Mouse (Mus musculus) stomach, postnatal 0 days (tissue): ENCODE measurements around the gene Tenm4. TPM values are rescaled to one million over a fixed set of nuclear protein-coding genes. Genes with fewer than 3 reads are reported as not detected.

ENCODE experiments used
- ATAC-seq: fragments of 200-750 bp; cut with Nextera tagmentation; 2 replicates; pipeline ENCODE4 v1.8.0; 2017; ENCODE audit not compliant: low FRiP score, low TSS enrichment
- DNase-seq: peaks from one replicate; pipeline ENCODE4 v3.0.0-alpha.2; 2016; ENCODE audit warnings: low spot score
- H3K27ac ChIP-seq: fragments of 300-500 bp; sonication (generic); replicated peaks from 2 replicates; pipeline ENCODE4 v1.5.1; 2014; ENCODE audit warnings: mild to moderate bottlenecking, control low read depth
- H3K27me3 ChIP-seq: fragments of 300-500 bp; sonication (generic); 2 replicates; pipeline ENCODE4 v1.6.1; 2014; ENCODE audit warnings: low read length; ENCODE audit not compliant: control insufficient read depth, insufficient read depth
- H3K36me3 ChIP-seq: fragments of 300-500 bp; sonication (generic); 2 replicates; pipeline ENCODE4 v1.6.1; 2014; ENCODE audit warnings: low read length, mixed read lengths; ENCODE audit not compliant: control insufficient read depth, insufficient read depth
- H3K4me1 ChIP-seq: fragments of 300-500 bp; sonication (generic); replicated peaks from 2 replicates; pipeline ENCODE4 v1.6.1; 2014; ENCODE audit warnings: antibody characterized with exemption; ENCODE audit not compliant: control insufficient read depth, insufficient read depth
- H3K4me2 ChIP-seq: fragments of 300-500 bp; sonication (generic); replicated peaks from 2 replicates; pipeline ENCODE4 v1.6.1; 2014; ENCODE audit warnings: low read depth, mild to moderate bottlenecking, control low read depth, moderate library complexity
- H3K4me3 ChIP-seq: fragments of 300-500 bp; sonication (generic); 2 replicates; pipeline ENCODE4 v1.5.1; 2014; ENCODE audit warnings: low read depth, low read length, control low read depth
- H3K9ac ChIP-seq: fragments of 300-500 bp; sonication (generic); 2 replicates; pipeline ENCODE4 v1.6.1; 2014; ENCODE audit warnings: mild to moderate bottlenecking, low read length, control low read depth, mixed read lengths
- H3K9me3 ChIP-seq: fragments of 300-500 bp; sonication (generic); 2 replicates; pipeline ENCODE4 v1.6.1; 2016; ENCODE audit warnings: low read length; ENCODE audit not compliant: control insufficient read depth
- CTCF ChIP-seq: IDR thresholded peaks from 2 replicates; pipeline ENCODE4 v1.5.1; 2016; ENCODE audit warnings: antibody characterized with exemption, low read depth, mild to moderate bottlenecking, moderate library complexity
- EP300 ChIP-seq: optimal IDR thresholded peaks from 2 replicates; pipeline ENCODE3; 2016; ENCODE audit warnings: antibody characterized with exemption
- WGBS: fragments of 180-500 bp; shearing (Covaris S2); extraction: QIAGEN DNeasy Blood & Tissue Kit; methylation state at CpG from one replicate; pipeline ENCODE4 v1.1.7; 2014; 5-methylcytosine and 5-hydroxymethylcytosine counted together
- polyA plus RNA-seq: library from polyadenylated mRNA; unstranded; fragments of >200 nt; fragmentation: Nextera tagmentation; extraction: Ambion mirVana; gene quantifications from 2 replicates; pipeline ENCODE4 v1.2.1, GENCODE M21; 2015

The Tenm4 gene
- polyA plus RNA-seq, 1 experiment from 2014 or later: 7.2 TPM

DNA sequence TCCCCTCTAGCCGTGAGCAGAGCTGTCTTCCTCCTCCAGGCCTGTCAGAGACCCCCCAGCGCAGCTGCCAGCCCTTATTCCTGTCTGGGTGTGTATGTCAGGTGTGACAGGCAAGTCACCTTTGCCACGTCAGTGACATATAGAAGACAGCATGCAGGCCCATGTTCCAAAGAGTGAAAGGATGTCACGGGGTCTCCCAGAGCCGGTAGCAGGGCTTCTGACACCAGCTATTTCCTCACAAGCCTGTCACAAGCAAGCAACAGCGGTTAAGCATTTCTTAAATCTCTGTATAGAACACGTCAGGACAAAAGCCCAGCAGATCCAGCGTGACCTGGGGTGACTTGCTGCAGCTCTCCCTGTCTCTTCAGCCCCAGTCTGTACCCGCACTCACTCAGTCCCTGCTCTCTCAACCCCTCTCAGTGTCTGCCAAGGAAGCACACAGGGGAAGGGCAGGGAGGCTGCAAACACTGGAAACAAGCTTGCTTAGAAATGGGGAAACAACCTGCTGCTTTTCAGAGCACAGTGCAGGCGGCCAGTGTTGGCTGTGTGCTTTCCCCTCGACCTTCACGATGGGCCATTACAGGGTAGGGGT lies 276.9 kb downstream of the Tenm4 start:
- Histone ChIP-seq H3K4me3 (no peak overlapping the region), H3K27me3 (no peaks in the 10 kb centered on the region), H3K27ac (no peak overlapping the region), H3K9me3 (no peaks in the 10 kb centered on the region), H3K4me2 (no peak overlapping the region), H3K4me1 (no peaks in the 10 kb centered on the region), H3K9ac (no peak overlapping the region), H3K36me3 (no peaks in the 10 kb centered on the region)
- ATAC-seq (no peak), DNase-seq (no peak)
- WGBS: 74% methylated on average over 12 of the region's 12 CpGs
- TF ChIP-seq EP300 (no peak), CTCF (no peak)

- no peak for DNase-seq
- H3K4me1 ChIP-seq: no peaks in the 10 kb centered on the region
- ATAC-seq: no peak
- WGBS: 74% methylated on average over 2 of the region's 2 CpGs
- no peak for TF ChIP-seq CTCF
- no peak for TF ChIP-seq EP300
- no peak overlapping the region for H3K4me3 ChIP-seq
- H3K27me3 ChIP-seq: no peaks in the 10 kb centered on the region
- no peak overlapping the region for H3K27ac ChIP-seq
- no peak overlapping the region for H3K9ac ChIP-seq
- no peaks in the 10 kb centered on the region for H3K36me3 ChIP-seq
- no peak overlapping the region for H3K4me2 ChIP-seq
- H3K9me3 ChIP-seq: no peaks in the 10 kb centered on the region
Observed at GRCm38 (mm10) chr7:96455957-96456356, 284.9 kb downstream of the Tenm4 start.

- H3K4me3 ChIP-seq: no peak overlapping the region
- TF ChIP-seq CTCF (no peak), EP300 (no peak)
- H3K4me2 ChIP-seq: no peak overlapping the region
- WGBS: 47% methylated on average over 2 of the region's 2 CpGs
- no peaks in the 10 kb centered on the region for H3K36me3 ChIP-seq
- no peak overlapping the region for H3K9ac ChIP-seq
- H3K9me3 ChIP-seq: no peaks in the 10 kb centered on the region
- H3K27me3 ChIP-seq: no peaks in the 10 kb centered on the region
- H3K27ac ChIP-seq: no peak overlapping the region
- ATAC-seq (no peak), DNase-seq (no peak)
- no peaks in the 10 kb centered on the region for H3K4me1 ChIP-seq
Observed at GRCm38 (mm10) chr7:96456618-96457017, 285.6 kb downstream of the Tenm4 start.

- TF ChIP-seq CTCF: no peak
- no peak for TF ChIP-seq EP300
- H3K27me3 ChIP-seq: no peaks in the 10 kb centered on the region
- ATAC-seq (no peak), DNase-seq (no peak)
- no peak overlapping the region for H3K4me3 ChIP-seq
- no peak overlapping the region for H3K9ac ChIP-seq
- WGBS: 77% methylated on average over 2 of the region's 2 CpGs
- H3K9me3 ChIP-seq: no peaks in the 10 kb centered on the region
- no peaks in the 10 kb centered on the region for H3K36me3 ChIP-seq
- H3K4me1 ChIP-seq: no peaks in the 10 kb centered on the region
- H3K4me2 ChIP-seq: no peak overlapping the region
- H3K27ac ChIP-seq: no peak overlapping the region
Observed at GRCm38 (mm10) chr7:96457891-96458290, 286.8 kb downstream of the Tenm4 start.

GRCm38 (mm10) chr7:96458992-96459391 lies 287.9 kb downstream of the Tenm4 start:
- no peaks in the 10 kb centered on the region for H3K27me3 ChIP-seq
- TF ChIP-seq CTCF (no peak), EP300 (no peak)

DNA sequence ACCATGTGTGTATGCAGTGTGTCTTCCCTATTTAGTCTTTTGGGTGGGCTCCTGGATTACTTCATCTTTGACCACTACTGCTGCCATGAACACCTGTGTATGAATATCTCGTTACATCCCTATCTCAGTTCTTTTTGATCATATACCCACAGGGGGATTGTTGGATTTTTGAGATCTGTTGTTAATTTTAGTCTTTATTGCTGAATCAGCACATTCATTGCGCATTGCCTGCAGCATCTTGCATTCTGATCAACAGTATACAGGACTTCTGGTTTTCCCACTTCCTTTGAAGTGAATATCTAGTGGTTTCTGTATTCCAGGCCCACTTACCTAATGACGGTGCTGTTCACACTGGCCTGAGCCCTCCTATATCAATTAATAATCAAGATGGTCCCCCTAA lies 295.7 kb downstream of the Tenm4 start:
- H3K4me2 ChIP-seq: no peak overlapping the region
- H3K27ac ChIP-seq: no peak overlapping the region
- TF ChIP-seq CTCF (no peak), EP300 (no peak)
- no peaks in the 10 kb centered on the region for H3K9me3 ChIP-seq
- 90% methylated on average over 3 of the region's 3 CpGs for WGBS
- ATAC-seq (no peak), DNase-seq (no peak)
- no peaks in the 10 kb centered on the region for H3K36me3 ChIP-seq
- H3K9ac ChIP-seq: no peak overlapping the region
- H3K4me3 ChIP-seq: no peak overlapping the region
- H3K27me3 ChIP-seq: no peaks in the 10 kb centered on the region
- H3K4me1 ChIP-seq: no peaks in the 10 kb centered on the region

More at GRCm38 (mm10) chr7:96458992-96459391, 287.9 kb downstream of the Tenm4 start:
- Histone ChIP-seq H3K4me3 (no peak overlapping the region), H3K9me3 (no peaks in the 10 kb centered on the region), H3K4me1 (no peaks in the 10 kb centered on the region), H3K4me2 (no peak overlapping the region), H3K36me3 (no peaks in the 10 kb centered on the region), H3K9ac (no peak overlapping the region), H3K27ac (no peak overlapping the region)
- WGBS: 75% methylated on average over 6 of the region's 6 CpGs
- ATAC-seq (no peak), DNase-seq (no peak)
